Mouse (Mus musculus): ENCODE measurements around the gene Maml3. TPM values are rescaled to one million over a fixed set of nuclear protein-coding genes. Genes with fewer than 3 reads are reported as not detected.

Maml3 gene
- total RNA-seq, 2 experiments from 2014 or later, result 10.3 to 10.9 TPM

DNA sequence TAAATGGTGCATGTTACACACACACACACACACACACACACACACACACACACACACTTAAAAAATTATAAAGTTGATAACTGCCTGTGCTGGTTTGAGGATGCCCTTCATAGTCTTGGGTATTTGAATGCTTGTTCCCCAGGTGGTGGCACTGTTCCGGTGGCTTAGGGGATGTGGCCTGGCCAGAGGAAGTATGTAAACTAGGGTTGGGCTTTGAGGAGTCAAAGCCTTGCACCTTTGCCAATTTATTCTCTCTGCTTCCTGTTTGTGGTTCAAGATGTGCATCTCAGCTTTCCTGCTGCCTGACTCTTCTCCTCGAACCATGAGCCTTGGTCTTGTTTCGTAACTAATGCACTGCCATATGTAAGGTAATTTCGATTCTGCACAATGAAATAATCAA is 257.6 kb downstream of the Maml3 start:
- no peak overlapping the region for H3K4me3 ChIP-seq
- no peak for TF ChIP-seq CTCF (IDR thresholded peaks at IDR 0.05)
- DNase-seq (ENCODE audit: extremely low spot score in 1 of 2, low spot score in 2 of 2), result no peak
- intact Hi-C loops (cut with DNase I), result no loop called here
- no peak overlapping the region for H3K27ac ChIP-seq

DNA sequence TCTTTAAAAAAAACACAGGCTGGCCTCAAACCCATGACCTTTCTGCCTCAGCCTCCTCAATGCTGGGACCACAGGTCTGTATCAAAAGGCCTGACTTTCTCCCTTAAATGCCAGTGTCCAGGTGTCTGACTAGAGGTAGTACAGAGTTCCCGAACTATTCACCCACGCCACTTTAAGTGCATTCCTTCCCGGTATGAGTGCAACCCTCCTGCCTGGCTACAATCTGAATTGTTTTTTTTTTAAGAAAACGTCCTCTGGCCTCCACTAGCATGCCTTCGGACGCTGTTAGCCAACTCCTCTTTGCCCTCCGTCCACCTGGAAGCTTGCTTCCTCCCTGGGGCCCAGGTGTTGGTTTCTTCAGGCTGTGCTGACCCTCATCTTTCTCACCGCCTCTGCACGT is 260.6 kb downstream of the Maml3 start:
- Histone ChIP-seq H3K4me3 (no peak overlapping the region), H3K27ac (no peak overlapping the region)
- TF ChIP-seq CTCF (IDR thresholded peaks at IDR 0.05), result no peak
- no peak for DNase-seq (ENCODE audit: extremely low spot score in 1 of 2, low spot score in 2 of 2)
- intact Hi-C loops (cut with DNase I), result no loop called here

DNA sequence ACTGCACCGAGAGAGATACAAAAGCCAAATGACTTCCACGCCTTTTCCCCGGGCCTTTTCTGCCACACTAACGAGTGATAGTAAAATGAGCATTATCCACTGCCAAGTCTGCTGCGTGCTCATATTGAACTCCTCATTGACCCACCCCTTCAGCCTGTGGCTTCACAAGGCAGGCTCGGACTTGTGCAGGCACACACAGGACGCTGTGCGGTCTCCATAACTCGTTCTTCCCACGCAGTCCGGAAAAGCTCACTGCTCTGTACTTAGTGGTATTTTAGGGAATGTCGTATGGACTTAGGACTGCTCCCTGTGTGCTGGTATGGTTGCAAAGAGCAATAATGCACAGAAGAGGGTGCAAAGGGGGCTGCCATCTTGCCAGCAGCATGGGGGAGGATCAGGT is 262.7 kb downstream of the Maml3 start:
- intact Hi-C loops (cut with DNase I), result no loop called here
- Histone ChIP-seq H3K4me3 (no peak overlapping the region), H3K27ac (no peak overlapping the region)
- TF ChIP-seq CTCF (IDR thresholded peaks at IDR 0.05), result no peak
- DNase-seq (ENCODE audit: extremely low spot score in 1 of 2, low spot score in 2 of 2), result no peak

DNA sequence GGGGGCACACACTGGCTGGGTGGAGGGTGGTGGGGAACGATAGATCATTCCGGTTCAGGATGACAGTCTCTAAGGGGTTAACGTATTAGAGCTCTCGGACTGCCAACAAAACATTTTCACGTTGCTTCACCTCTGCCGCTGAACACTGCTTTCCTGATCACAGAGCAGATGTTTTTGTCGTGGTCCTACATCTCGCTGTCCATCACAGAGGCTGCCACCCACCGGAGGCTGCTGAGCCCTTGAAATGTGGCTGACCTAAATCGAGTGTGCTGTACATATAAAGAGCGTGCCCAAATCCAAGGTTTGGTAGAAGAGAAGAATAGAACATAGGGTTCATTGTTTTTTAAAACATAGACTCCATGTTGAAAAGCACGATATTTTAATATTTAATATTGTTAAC is 263.3 kb downstream of the Maml3 start:
- H3K4me3 ChIP-seq, result no peak overlapping the region
- no peak overlapping the region for H3K27ac ChIP-seq
- TF ChIP-seq CTCF (IDR thresholded peaks at IDR 0.05), result no peak
- intact Hi-C loops (cut with DNase I), result no loop called here
- no peak for DNase-seq (ENCODE audit: extremely low spot score in 1 of 2, low spot score in 2 of 2)

DNA sequence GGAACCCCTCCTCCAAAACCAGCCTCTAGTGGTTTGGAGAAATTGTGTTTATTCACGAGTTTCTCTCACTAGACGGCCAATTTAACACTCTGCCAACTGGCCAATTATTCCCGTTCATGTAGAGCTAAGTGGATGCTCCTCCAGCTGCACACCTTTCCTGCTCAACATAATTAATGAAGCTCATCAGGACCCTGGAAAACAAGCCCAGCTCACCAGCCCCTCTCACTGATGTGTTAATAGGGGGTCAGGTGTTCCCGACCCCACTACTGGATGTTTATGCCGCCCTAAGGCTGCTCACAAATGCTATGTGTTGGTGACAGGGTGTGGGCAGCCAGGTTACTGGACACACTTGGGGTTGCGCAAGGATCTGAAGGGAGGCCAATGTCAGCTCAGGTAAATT is 263.7 kb downstream of the Maml3 start:
- intact Hi-C loops (cut with DNase I), result no loop called here
- TF ChIP-seq CTCF (IDR thresholded peaks at IDR 0.05), result no peak
- H3K27ac ChIP-seq, result no peak overlapping the region

DNA sequence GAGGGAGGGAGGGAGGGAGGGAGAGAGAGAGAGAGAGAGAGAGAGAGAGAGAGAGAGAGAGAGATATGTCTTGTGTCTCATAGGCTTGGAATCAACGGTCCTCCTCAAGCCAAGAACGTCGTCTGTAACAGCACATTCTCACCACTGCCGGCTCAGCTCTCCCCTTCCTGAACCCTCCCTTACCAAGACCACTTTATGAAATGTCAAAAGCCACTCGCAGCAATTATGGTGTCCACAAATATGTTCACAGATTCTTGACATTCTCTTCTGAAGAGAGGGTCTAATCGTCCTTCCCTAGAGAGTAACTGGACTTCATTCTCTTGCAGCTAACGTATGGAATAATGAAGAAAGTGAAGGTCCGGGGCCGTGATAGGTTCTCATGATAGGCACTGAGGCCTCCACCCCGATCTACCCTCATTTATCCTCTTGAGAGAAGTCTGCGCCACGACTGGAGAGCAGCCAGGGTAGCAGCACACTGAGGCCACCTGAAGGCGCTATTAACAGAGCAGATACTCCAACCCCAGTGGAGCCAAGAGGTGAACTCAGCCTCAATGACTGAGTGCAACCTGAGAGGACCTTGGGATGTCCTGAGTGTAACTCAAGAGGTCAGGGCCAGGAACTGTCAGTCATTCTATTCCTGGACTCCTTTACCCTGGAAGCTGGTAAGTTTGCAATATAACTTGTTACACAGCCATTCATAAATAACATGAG is 264.6 kb downstream of the Maml3 start:
- intact Hi-C loops (cut with DNase I), result no loop called here
- no peak for DNase-seq (ENCODE audit: extremely low spot score in 1 of 2, low spot score in 2 of 2)
- H3K4me3 ChIP-seq, result no peak overlapping the region
- H3K27ac ChIP-seq, result no peak overlapping the region
- TF ChIP-seq CTCF (IDR thresholded peaks at IDR 0.05), result no peak

More for the DNA sequence above, 263.7 kb downstream of the Maml3 start:
- no peak overlapping the region for H3K4me3 ChIP-seq
- no peak for DNase-seq (ENCODE audit: extremely low spot score in 1 of 2, low spot score in 2 of 2)

DNA sequence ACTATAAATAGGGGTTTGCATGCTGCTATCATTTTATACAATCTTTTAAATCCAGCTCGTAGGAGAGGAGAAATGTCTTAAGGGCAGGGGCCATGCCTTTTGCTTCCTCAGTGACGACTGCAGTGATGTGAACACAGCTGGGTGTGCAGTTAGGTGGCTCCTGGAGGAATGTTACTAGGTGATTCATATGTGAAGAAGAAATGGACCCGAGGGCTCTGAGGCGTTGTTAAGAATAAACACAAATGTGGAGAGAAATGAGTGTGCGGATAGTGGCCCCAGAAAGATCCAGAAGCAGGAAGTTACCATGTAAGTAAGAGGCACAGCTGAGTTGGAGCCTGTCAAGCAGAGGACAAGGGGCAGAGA is 265.5 kb downstream of the Maml3 start:
- Histone ChIP-seq H3K4me3 (no peak overlapping the region), H3K27ac (no peak overlapping the region)
- TF ChIP-seq CTCF (IDR thresholded peaks at IDR 0.05), result no peak
- intact Hi-C loops (cut with DNase I), result no loop called here
- no peak for DNase-seq (ENCODE audit: extremely low spot score in 1 of 2, low spot score in 2 of 2)

- intact Hi-C loops (cut with DNase I), result no loop called here
- Histone ChIP-seq H3K27ac (no peak overlapping the region), H3K4me3 (no peak overlapping the region)
- no peak for DNase-seq (ENCODE audit: extremely low spot score in 1 of 2, low spot score in 2 of 2)
- TF ChIP-seq CTCF (IDR thresholded peaks at IDR 0.05), result no peak
These were observed 266.1 kb downstream of the Maml3 start for GRCm38 (mm10) chr3:51838696-51839352.

DNA sequence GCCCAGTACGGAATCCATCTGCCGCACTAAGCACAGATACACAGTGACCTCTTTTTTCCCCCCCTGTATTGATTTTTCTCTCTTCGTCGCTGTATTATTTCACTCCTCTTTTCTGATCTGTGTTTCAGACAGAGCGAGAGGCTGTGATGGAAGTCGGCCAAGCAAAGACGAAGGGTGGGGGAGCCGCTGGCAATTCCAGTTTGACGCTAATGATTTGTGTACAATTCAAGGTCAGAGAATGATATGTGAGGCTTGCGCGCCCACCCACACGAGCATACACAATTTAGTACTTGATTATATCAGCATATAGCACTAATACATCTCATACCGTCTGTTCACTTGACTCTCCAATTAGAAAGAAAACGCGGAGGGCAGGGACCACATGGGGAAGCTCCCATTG is 271.9 kb downstream of the Maml3 start:
- intact Hi-C loops (cut with DNase I), result no loop called here
- TF ChIP-seq CTCF (IDR thresholded peaks at IDR 0.05), result no peak
- DNase-seq (ENCODE audit: extremely low spot score in 1 of 2, low spot score in 2 of 2), result no peak
- Histone ChIP-seq H3K4me3 (no peak overlapping the region), H3K27ac (no peak overlapping the region)

- no peak overlapping the region for H3K4me3 ChIP-seq
- TF ChIP-seq CTCF (IDR thresholded peaks at IDR 0.05), result no peak
- intact Hi-C loops (cut with DNase I), result no loop called here
- no peak for DNase-seq (ENCODE audit: extremely low spot score in 1 of 2, low spot score in 2 of 2)
- H3K27ac ChIP-seq, result no peak overlapping the region
These were observed 274.0 kb downstream of the Maml3 start for GRCm38 (mm10) chr3:51830821-51831429.

GRCm38 (mm10) chr3:51825530-51825929 is 279.3 kb downstream of the Maml3 start:
- Histone ChIP-seq H3K4me3 (no peak overlapping the region), H3K27ac (no peak overlapping the region)
- TF ChIP-seq CTCF (IDR thresholded peaks at IDR 0.05), result no peak
- intact Hi-C loops (cut with DNase I), result no loop called here
- DNase-seq (ENCODE audit: extremely low spot score in 1 of 2, low spot score in 2 of 2), result no peak

GRCm38 (mm10) chr3:51824506-51824905 is 280.4 kb downstream of the Maml3 start:
- no peak for TF ChIP-seq CTCF (IDR thresholded peaks at IDR 0.05)
- intact Hi-C loops (cut with DNase I), result no loop called here
- Histone ChIP-seq H3K4me3 (no peak overlapping the region), H3K27ac (no peak overlapping the region)
- no peak for DNase-seq (ENCODE audit: extremely low spot score in 1 of 2, low spot score in 2 of 2)

GRCm38 (mm10) chr3:51821551-51821950 is 283.3 kb downstream of the Maml3 start:
- Histone ChIP-seq H3K4me3 (no peak overlapping the region), H3K27ac (no peak overlapping the region)
- TF ChIP-seq CTCF (IDR thresholded peaks at IDR 0.05), result no peak
- no peak for DNase-seq (ENCODE audit: extremely low spot score in 1 of 2, low spot score in 2 of 2)
- intact Hi-C loops (cut with DNase I), result no loop called here
